Mouse (Mus musculus) heart, embryonic 12.5 days (tissue): ENCODE measurements around the gene Mrps17. TPM values are rescaled to one million over a fixed set of nuclear protein-coding genes. Genes with fewer than 3 reads are reported as not detected.

ENCODE experiments used
- ATAC-seq: fragments of 200-750 bp; cut with Nextera tagmentation; 2 replicates; pipeline ENCODE4 v1.8.0; 2017; ENCODE audit warnings: moderate TSS enrichment, moderate library complexity; ENCODE audit not compliant: insufficient number of reproducible peaks, low FRiP score
- H3K27ac ChIP-seq: fragments of 300-500 bp; sonication (generic); 2 replicates; pipeline ENCODE4 v1.5.1; 2016; ENCODE audit warnings: mild to moderate bottlenecking, moderate library complexity; ENCODE audit not compliant: poor library complexity, severe bottlenecking
- H3K27me3 ChIP-seq: fragments of 300-500 bp; sonication (generic); replicated peaks from 2 replicates; pipeline ENCODE4 v1.6.1; 2016; ENCODE audit warnings: mild to moderate bottlenecking, moderate library complexity
- H3K36me3 ChIP-seq: fragments of 300-500 bp; sonication (generic); 2 replicates; pipeline ENCODE4 v1.6.1; 2016; ENCODE audit warnings: mild to moderate bottlenecking, moderate library complexity
- H3K4me1 ChIP-seq: fragments of 300-500 bp; sonication (generic); replicated peaks from 2 replicates; pipeline ENCODE4 v1.6.1; 2016; ENCODE audit warnings: mild to moderate bottlenecking
- H3K4me2 ChIP-seq: fragments of 300-500 bp; sonication (generic); 2 replicates; pipeline ENCODE4 v1.6.1; 2016; ENCODE audit warnings: mild to moderate bottlenecking, moderate library complexity
- H3K4me3 ChIP-seq: fragments of 300-500 bp; sonication (generic); 2 replicates; pipeline ENCODE4 v1.5.1; 2016; ENCODE audit warnings: mild to moderate bottlenecking
- H3K9ac ChIP-seq: fragments of 300-500 bp; sonication (generic); 2 replicates; pipeline ENCODE4 v1.6.1; 2016; ENCODE audit warnings: mild to moderate bottlenecking, moderate library complexity
- H3K9me3 ChIP-seq: fragments of 300-500 bp; sonication (generic); replicated peaks from 2 replicates; pipeline ENCODE4 v1.6.1; 2016; ENCODE audit warnings: mild to moderate bottlenecking, moderate library complexity
- WGBS: fragments of 180-500 bp; shearing (Covaris S2); methylation state at CpG from one replicate; pipeline ENCODE4 v1.1.7; 2016; 5-methylcytosine and 5-hydroxymethylcytosine counted together
- polyA plus RNA-seq: library from polyadenylated mRNA; unstranded; fragments of >200 nt; fragmentation: Nextera tagmentation; extraction: Ambion mirVana; gene quantifications from 2 replicates; pipeline ENCODE4 v1.2.1, GENCODE M21; 2016

Gene Mrps17
- polyA plus RNA-seq, 1 experiment from 2014 or later: 145 TPM

- Histone ChIP-seq H3K4me3 (no peak within 1 kb of the TSS), H3K27ac (no peak within 1 kb of the TSS), H3K4me2 (no peak within 1 kb of the TSS), H3K9ac (no peak within 1 kb of the TSS), H3K27me3 (no peaks in the 10 kb centered on the region), H3K4me1 (no peaks in the 10 kb centered on the region), H3K36me3 (no peaks in the 10 kb centered on the region), H3K9me3 (no peaks in the 10 kb centered on the region)
- WGBS: 52% methylated on average over 2 of the region's 2 CpGs
- ATAC-seq: no peak
These were observed 6.9 kb upstream of the Mrps17 start, which contains the start of gene Sept14 for GRCm38 (mm10) chr5:129708412-129708811. Sept14 (minus strand) TSS chr5:129708512.

DNA sequence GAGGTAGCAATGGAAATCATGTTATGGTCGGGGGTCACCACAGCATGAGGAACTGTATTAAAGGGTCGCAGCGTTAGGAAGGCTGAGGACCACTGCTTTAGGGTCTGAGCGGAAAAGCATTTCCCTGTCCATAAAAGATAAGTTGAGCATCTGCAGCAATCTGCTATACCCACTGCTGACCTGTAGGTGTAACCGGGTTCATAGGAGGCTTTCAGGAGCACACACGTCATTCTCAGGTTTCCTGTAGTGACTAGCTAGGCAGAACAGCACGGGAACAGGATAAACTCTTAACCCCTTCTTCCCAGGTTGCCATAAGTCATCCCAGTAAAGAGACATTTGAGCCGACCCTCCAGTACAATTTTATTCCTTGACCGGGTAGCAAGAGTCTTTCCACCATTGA is 1.7 kb downstream of the Mrps17 start:
- no peaks in the 10 kb centered on the region for H3K27me3 ChIP-seq
- no peak overlapping the region for H3K4me2 ChIP-seq
- no peaks in the 10 kb centered on the region for H3K9me3 ChIP-seq
- 79% methylated on average over 9 of the region's 9 CpGs for WGBS
- H3K36me3 ChIP-seq: peaks cover 37% of the 10 kb centered on the region
- H3K27ac ChIP-seq: no peak overlapping the region
- H3K4me1 ChIP-seq: peaks cover 8% of the 10 kb centered on the region
- ATAC-seq: no peak
- H3K9ac ChIP-seq: no peak overlapping the region
- no peak overlapping the region for H3K4me3 ChIP-seq

- Histone ChIP-seq H3K36me3 (peaks cover 37% of the 10 kb centered on the region), H3K4me1 (peaks cover 8% of the 10 kb centered on the region), H3K27ac (no peak overlapping the region), H3K27me3 (no peaks in the 10 kb centered on the region), H3K4me2 (no peak overlapping the region), H3K4me3 (no peak overlapping the region), H3K9ac (no peak overlapping the region), H3K9me3 (no peaks in the 10 kb centered on the region)
- 81% methylated on average over 3 of the region's 3 CpGs for WGBS
- ATAC-seq: no peak
These were observed 4.9 kb downstream of the Mrps17 start for GRCm38 (mm10) chr5:129720176-129720575.

- WGBS: 46% methylated on average over 4 of the region's 4 CpGs
- 0 out of 2 replicates have a peak, but pooled peaks have one; percentile 4 for ATAC-seq
- peak overlapping the region; percentile 99 for H3K27ac ChIP-seq
- H3K9ac ChIP-seq: peak overlapping the region; percentile 92
- no peaks in the 10 kb centered on the region for H3K9me3 ChIP-seq
- H3K27me3 ChIP-seq: no peaks in the 10 kb centered on the region
- H3K4me2 ChIP-seq: peak overlapping the region; percentile 63
- peak overlapping the region; percentile 78 for H3K4me3 ChIP-seq
- peaks cover 10% of the 10 kb centered on the region for H3K36me3 ChIP-seq
- peaks cover 32% of the 10 kb centered on the region for H3K4me1 ChIP-seq
These were observed 9.0 kb downstream of the Mrps17 start for GRCm38 (mm10) chr5:129724268-129724667.

- WGBS: under 1% methylated on average over 86 of the region's 93 CpGs
- Histone ChIP-seq H3K27me3 (no peaks in the 10 kb centered on the region), H3K27ac (peak within 1 kb of the TSS; percentile 99), H3K4me3 (peak within 1 kb of the TSS; percentile 78), H3K36me3 (peaks cover 1% of the 10 kb centered on the region), H3K9me3 (no peaks in the 10 kb centered on the region), H3K9ac (peak within 1 kb of the TSS; percentile 92), H3K4me2 (peak within 1 kb of the TSS; percentile 63), H3K4me1 (peaks cover 40% of the 10 kb centered on the region)
- peak; percentile 92 for ATAC-seq
These were observed 9.8 kb downstream of the Mrps17 start, which contains the start of gene Nipsnap2 for GRCm38 (mm10) chr5:129724834-129725773. Nipsnap2 (plus strand) TSS chr5:129725063.

DNA sequence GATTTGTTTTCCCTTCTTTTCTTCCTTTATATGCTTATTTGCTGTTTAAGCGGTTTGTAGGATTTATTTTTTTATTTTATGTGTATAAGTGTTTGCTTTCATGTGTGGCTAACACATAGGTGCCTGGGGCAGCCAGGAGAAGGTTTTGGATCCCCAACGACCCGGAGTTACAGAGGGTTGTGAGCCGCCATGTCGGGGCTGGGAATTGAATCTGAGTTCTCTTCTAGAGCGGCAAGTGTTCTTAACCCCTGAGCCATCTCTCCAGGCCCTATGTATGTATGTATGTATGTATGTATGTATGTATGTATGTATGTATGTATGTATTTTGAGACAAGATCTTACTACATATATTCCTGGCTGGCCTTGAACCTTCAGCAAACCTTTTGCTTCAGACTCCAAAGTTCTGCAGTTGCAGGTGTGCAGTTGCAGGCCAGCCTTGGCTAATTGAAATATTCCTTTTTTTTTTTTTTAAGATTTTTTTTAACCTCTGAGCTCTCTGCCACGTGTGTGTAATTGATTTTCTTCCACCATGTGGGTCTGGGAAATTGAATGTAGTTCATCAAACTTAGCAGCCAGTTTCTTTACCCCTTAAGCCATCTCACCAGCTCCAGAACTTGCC is 10.6 kb downstream of the Mrps17 start:
- WGBS: 14% methylated on average over 7 of the region's 7 CpGs

GRCm38 (mm10) chr5:129726784-129727183 is 11.5 kb downstream of the Mrps17 start:
- H3K27ac ChIP-seq: no peak overlapping the region
- no peaks in the 10 kb centered on the region for H3K36me3 ChIP-seq
- peak overlapping the region; percentile 78; the same call in 1 of the 2 replicates for H3K4me3 ChIP-seq
- H3K9ac ChIP-seq: peak overlapping the region; percentile 92; the same call in 1 of the 2 replicates
- H3K9me3 ChIP-seq: no peaks in the 10 kb centered on the region
- 84% methylated on average over 3 of the region's 3 CpGs for WGBS
- H3K27me3 ChIP-seq: no peaks in the 10 kb centered on the region
- ATAC-seq: no peak
- peak overlapping the region; percentile 63 for H3K4me2 ChIP-seq
- peaks cover 54% of the 10 kb centered on the region for H3K4me1 ChIP-seq

More for the DNA sequence above, 10.6 kb downstream of the Mrps17 start:
- Histone ChIP-seq H3K4me1 (peaks cover 48% of the 10 kb centered on the region), H3K4me2 (peak overlapping the region; percentile 63), H3K9me3 (no peaks in the 10 kb centered on the region), H3K27ac (peak overlapping the region; percentile 99), H3K9ac (peak overlapping the region; percentile 92), H3K27me3 (no peaks in the 10 kb centered on the region), H3K36me3 (no peaks in the 10 kb centered on the region), H3K4me3 (peak overlapping the region; percentile 78)
- ATAC-seq: no peak

GRCm38 (mm10) chr5:129729286-129729685 is 14.0 kb downstream of the Mrps17 start:
- 0 out of 2 replicates have a peak, but pooled peaks have one; percentile 37 for ATAC-seq
- Histone ChIP-seq H3K36me3 (0 out of 2 replicates have a peak, but pooled peaks cover 5% of the 10 kb centered on the region), H3K27me3 (no peaks in the 10 kb centered on the region), H3K9me3 (no peaks in the 10 kb centered on the region), H3K4me2 (peak overlapping the region; percentile 58), H3K9ac (peak overlapping the region; percentile 44), H3K4me3 (peak overlapping the region; percentile 9; the same call in 1 of the 2 replicates), H3K4me1 (peaks cover 54% of the 10 kb centered on the region), H3K27ac (peak overlapping the region; percentile 91)
- 18% methylated on average over 11 of the region's 11 CpGs for WGBS

DNA sequence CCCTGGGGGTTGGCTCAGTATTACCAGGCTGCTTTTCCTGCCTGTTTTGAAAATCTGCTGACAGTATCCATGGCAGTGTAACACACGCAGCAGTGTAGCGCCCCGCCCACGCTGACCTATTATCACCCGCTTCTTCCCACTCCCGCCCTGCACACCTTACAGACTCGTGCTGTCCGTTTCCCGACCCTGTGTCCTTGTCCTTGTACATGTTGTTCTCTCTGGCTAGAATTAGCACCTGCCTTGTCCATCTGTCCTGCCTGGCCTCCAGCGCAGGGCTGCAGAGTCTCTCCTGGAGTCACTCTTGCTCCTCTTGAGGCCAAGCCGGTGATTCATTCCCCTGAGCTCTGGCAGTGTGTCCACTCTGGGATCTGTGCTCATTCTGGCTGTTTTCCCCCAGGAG is 15.0 kb downstream of the Mrps17 start:
- ATAC-seq: peak; percentile 65
- Histone ChIP-seq H3K27ac (peak overlapping the region; percentile 91), H3K4me3 (0 out of 2 replicates have a peak overlapping the region, but pooled peaks have one; percentile 2), H3K9me3 (no peaks in the 10 kb centered on the region), H3K36me3 (peaks cover 15% of the 10 kb centered on the region; the same call in 1 of the 2 replicates), H3K9ac (peak overlapping the region; percentile 42), H3K27me3 (no peaks in the 10 kb centered on the region), H3K4me1 (peaks cover 63% of the 10 kb centered on the region), H3K4me2 (peak overlapping the region; percentile 58)
- 27% methylated on average over 11 of the region's 11 CpGs for WGBS

DNA sequence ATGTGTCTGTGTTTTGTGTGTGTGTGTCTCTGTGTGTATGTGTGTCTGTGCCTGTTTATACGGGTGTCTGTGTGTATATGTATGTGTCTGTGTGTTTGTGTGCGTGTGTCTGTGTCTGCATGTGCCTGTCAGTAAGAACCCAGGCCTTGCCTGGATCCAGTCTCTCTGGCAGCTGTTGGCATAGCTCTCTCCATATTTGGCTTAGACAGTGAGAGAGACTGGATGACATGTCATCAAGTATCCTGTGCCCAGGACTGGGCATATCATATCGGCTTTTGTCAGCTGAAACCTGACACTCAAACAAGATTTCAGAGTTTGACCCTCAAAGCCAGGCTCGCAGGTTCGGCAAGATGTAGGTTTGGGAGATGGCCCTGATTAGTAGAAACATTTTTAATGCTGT is 15.7 kb downstream of the Mrps17 start:
- H3K9ac ChIP-seq: peak overlapping the region; percentile 42; the same call in 1 of the 2 replicates
- no peaks in the 10 kb centered on the region for H3K9me3 ChIP-seq
- no peaks in the 10 kb centered on the region for H3K27me3 ChIP-seq
- ATAC-seq: no peak
- H3K4me1 ChIP-seq: peaks cover 65% of the 10 kb centered on the region
- 31% methylated on average over 5 of the region's 5 CpGs for WGBS
- peaks cover 19% of the 10 kb centered on the region; the same call in 1 of the 2 replicates for H3K36me3 ChIP-seq
- H3K27ac ChIP-seq: peak overlapping the region; percentile 91
- peak overlapping the region; percentile 58; the same call in 1 of the 2 replicates for H3K4me2 ChIP-seq
- no peak overlapping the region for H3K4me3 ChIP-seq

DNA sequence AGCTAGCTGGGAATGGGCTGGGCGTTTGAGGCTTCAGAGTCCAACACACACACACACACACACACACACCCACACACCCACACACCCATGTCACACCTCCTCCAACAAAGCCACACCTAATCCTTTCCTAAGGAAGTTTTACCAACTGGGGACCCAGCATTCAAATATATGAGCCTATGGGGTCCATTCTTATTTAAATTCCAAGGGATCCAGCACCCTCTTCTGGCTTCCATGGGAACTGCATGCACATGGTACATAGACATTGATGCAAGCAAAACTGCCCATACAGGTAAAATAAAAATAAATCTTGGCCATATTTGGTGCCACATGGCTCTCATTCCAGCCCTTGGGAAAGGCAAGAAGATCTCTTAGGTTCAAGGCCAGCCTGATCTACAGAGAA is 25.7 kb downstream of the Mrps17 start:
- H3K4me3 ChIP-seq: no peak overlapping the region
- no peaks in the 10 kb centered on the region for H3K27me3 ChIP-seq
- 100% methylated on average over 1 of the region's 1 CpGs for WGBS
- ATAC-seq: no peak
- H3K27ac ChIP-seq: no peak overlapping the region
- H3K4me2 ChIP-seq: no peak overlapping the region
- peaks cover 18% of the 10 kb centered on the region for H3K4me1 ChIP-seq
- peaks cover 61% of the 10 kb centered on the region for H3K36me3 ChIP-seq
- H3K9me3 ChIP-seq: no peaks in the 10 kb centered on the region
- H3K9ac ChIP-seq: no peak overlapping the region
